Mouse (Mus musculus): ENCODE measurements around the gene Ets1. TPM values are rescaled to one million over a fixed set of nuclear protein-coding genes. Genes with fewer than 3 reads are reported as not detected.

The Ets1 gene
- polyA plus RNA-seq, 1 experiment from 2014 or later, result 48.1 TPM

- 85% methylated on average over 7 of the region's 7 CpGs for WGBS
- Histone ChIP-seq H3K4me1 (replicated peaks; ENCODE audit: insufficient read depth, low read length) (0 out of 2 replicates have a peak, but pooled peaks cover 7% of the 10 kb centered on the region), H3K9me3 (replicated peaks; ENCODE audit: low read length) (no peaks in the 10 kb centered on the region), H3K36me3 (ENCODE audit: insufficient read depth, low read length) (peaks cover 15% of the 10 kb centered on the region; the same call in 1 of the 2 replicates), H3K27me3 (ENCODE audit: insufficient read depth, low read length) (no peaks in the 10 kb centered on the region), H3K27ac (no peak overlapping the region), H3K9ac (ENCODE audit: low read depth, low read length) (no peak overlapping the region), H3K4me2 (ENCODE audit: low read length) (no peak overlapping the region), H3K4me3 (replicated peaks; ENCODE audit: low read depth, low read length) (no peak overlapping the region)
- TF ChIP-seq CTCF (IDR thresholded peaks at IDR 0.05; ENCODE audit: low read depth), result no peak
- no peak for ATAC-seq (replicated peaks; ENCODE audit: low FRiP score, low read depth)
- no peak for DNase-seq (ENCODE audit: low spot score)
Observed at GRCm38 (mm10) chr9:32728306-32728705, 92.3 kb downstream of the Ets1 start.

DNA sequence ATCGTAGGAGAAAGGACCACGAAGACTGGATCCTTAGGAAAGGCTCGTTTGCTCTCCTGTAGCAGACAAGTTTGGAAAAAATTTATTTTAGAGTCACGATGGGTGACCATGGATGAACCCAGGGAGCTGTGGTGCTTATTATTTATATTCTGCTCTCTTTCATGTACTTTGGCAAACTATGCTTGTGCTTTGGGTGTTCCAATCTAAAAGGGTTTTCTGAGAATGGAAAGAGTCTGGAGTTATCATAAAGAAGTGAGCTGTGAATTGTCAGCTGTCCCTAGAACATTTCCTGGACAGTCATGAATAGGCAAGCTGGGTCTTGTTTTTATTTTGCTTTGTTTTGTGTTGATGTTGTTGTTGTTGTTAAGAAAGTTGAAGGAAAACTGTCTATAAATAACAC is 92.8 kb downstream of the Ets1 start:
- Histone ChIP-seq H3K4me1 (replicated peaks; ENCODE audit: insufficient read depth, low read length) (0 out of 2 replicates have a peak, but pooled peaks cover 7% of the 10 kb centered on the region), H3K27me3 (ENCODE audit: insufficient read depth, low read length) (no peaks in the 10 kb centered on the region), H3K4me2 (ENCODE audit: low read length) (no peak overlapping the region), H3K4me3 (replicated peaks; ENCODE audit: low read depth, low read length) (no peak overlapping the region), H3K9me3 (replicated peaks; ENCODE audit: low read length) (no peaks in the 10 kb centered on the region), H3K9ac (ENCODE audit: low read depth, low read length) (no peak overlapping the region), H3K27ac (no peak overlapping the region), H3K36me3 (ENCODE audit: insufficient read depth, low read length) (peaks cover 15% of the 10 kb centered on the region; the same call in 1 of the 2 replicates)
- 77% methylated on average over 4 of the region's 4 CpGs for WGBS
- ATAC-seq (replicated peaks; ENCODE audit: low FRiP score, low read depth) (no peak), DNase-seq (ENCODE audit: low spot score) (no peak)
- TF ChIP-seq CTCF (IDR thresholded peaks at IDR 0.05; ENCODE audit: low read depth), result no peak

GRCm38 (mm10) chr9:32729207-32729606 is 93.2 kb downstream of the Ets1 start:
- DNase-seq (ENCODE audit: low spot score), result no peak
- no peak for ATAC-seq (replicated peaks; ENCODE audit: low FRiP score, low read depth)
- Histone ChIP-seq H3K27me3 (ENCODE audit: insufficient read depth, low read length) (no peaks in the 10 kb centered on the region), H3K4me3 (replicated peaks; ENCODE audit: low read depth, low read length) (no peak overlapping the region), H3K36me3 (ENCODE audit: insufficient read depth, low read length) (peaks cover 20% of the 10 kb centered on the region; the same call in 1 of the 2 replicates), H3K9ac (ENCODE audit: low read depth, low read length) (no peak overlapping the region), H3K4me2 (ENCODE audit: low read length) (no peak overlapping the region), H3K27ac (no peak overlapping the region), H3K9me3 (replicated peaks; ENCODE audit: low read length) (no peaks in the 10 kb centered on the region), H3K4me1 (replicated peaks; ENCODE audit: insufficient read depth, low read length) (0 out of 2 replicates have a peak, but pooled peaks cover 7% of the 10 kb centered on the region)
- WGBS, result 67% methylated on average over 4 of the region's 4 CpGs
- no peak for TF ChIP-seq CTCF (IDR thresholded peaks at IDR 0.05; ENCODE audit: low read depth)

GRCm38 (mm10) chr9:32730001-32730655 is 94.1 kb downstream of the Ets1 start:
- H3K27me3 ChIP-seq (ENCODE audit: insufficient read depth, low read length), result no peaks in the 10 kb centered on the region
- H3K4me3 ChIP-seq (replicated peaks; ENCODE audit: low read depth, low read length), result no peak overlapping the region
- no peak overlapping the region for H3K4me2 ChIP-seq (ENCODE audit: low read length)
- H3K4me1 ChIP-seq (replicated peaks; ENCODE audit: insufficient read depth, low read length), result 0 out of 2 replicates have a peak, but pooled peaks cover 7% of the 10 kb centered on the region
- peaks cover 23% of the 10 kb centered on the region; the same call in 1 of the 2 replicates for H3K36me3 ChIP-seq (ENCODE audit: insufficient read depth, low read length)
- no peak overlapping the region for H3K9ac ChIP-seq (ENCODE audit: low read depth, low read length)
- no peak overlapping the region for H3K27ac ChIP-seq
- no peak for TF ChIP-seq CTCF (IDR thresholded peaks at IDR 0.05; ENCODE audit: low read depth)
- no peaks in the 10 kb centered on the region for H3K9me3 ChIP-seq (replicated peaks; ENCODE audit: low read length)
- WGBS, result 87% methylated on average over 9 of the region's 9 CpGs
- DNase-seq (ENCODE audit: low spot score) (no peak), ATAC-seq (replicated peaks; ENCODE audit: low FRiP score, low read depth) (no peak)

DNA sequence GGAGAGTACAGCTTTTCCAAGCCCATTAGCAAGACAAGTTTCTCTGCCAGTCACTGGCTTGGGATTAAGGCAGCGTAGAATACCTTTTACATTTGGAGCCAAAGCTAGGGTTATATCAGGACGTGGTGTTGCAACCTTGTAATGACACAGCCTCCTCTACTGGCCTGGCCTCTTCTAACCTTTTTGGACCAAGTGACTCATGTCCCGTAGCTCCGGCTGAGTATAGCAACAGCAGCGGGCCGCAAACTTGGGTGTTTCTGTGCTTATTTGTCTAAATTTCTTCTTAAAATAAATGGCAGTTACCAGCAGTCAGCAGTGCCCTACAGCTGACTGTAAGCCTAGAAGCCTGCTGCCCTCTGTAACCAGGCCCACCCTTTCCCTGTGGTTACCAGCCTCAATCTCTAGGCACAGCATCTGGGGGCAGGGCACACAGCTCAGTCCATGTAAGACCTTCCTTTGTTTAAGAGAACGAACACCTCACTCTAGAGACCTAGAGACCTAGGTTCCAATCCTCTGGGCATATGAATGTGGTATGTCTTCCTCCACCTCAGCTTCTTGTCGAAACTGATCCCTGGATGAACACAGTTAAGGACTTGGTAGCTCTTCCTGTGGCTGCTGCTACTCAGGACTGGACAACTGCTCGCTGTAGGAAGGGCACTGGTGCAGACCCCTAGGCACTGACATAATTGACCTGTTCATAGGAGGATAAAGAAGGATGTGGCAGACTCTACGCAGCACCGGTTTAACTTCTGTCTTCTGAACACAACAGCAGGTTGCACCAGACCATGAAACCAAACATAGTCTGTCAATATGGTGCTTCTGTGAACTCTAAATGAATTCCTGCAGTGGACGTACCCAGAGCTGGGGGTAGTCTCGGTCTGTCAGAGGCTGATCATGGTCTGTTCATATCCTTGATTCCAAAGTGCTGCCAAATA is 94.9 kb downstream of the Ets1 start:
- no peak overlapping the region for H3K4me3 ChIP-seq (replicated peaks; ENCODE audit: low read depth, low read length)
- H3K36me3 ChIP-seq (ENCODE audit: insufficient read depth, low read length), result peaks cover 28% of the 10 kb centered on the region; the same call in 1 of the 2 replicates
- ATAC-seq (replicated peaks; ENCODE audit: low FRiP score, low read depth) (no peak), DNase-seq (ENCODE audit: low spot score) (no peak)
- WGBS, result 79% methylated on average over 13 of the region's 13 CpGs
- no peak for TF ChIP-seq CTCF (IDR thresholded peaks at IDR 0.05; ENCODE audit: low read depth)
- H3K27me3 ChIP-seq (ENCODE audit: insufficient read depth, low read length), result no peaks in the 10 kb centered on the region
- no peaks in the 10 kb centered on the region for H3K9me3 ChIP-seq (replicated peaks; ENCODE audit: low read length)
- H3K9ac ChIP-seq (ENCODE audit: low read depth, low read length), result no peak overlapping the region
- no peak overlapping the region for H3K4me2 ChIP-seq (ENCODE audit: low read length)
- 0 out of 2 replicates have a peak, but pooled peaks cover 7% of the 10 kb centered on the region for H3K4me1 ChIP-seq (replicated peaks; ENCODE audit: insufficient read depth, low read length)
- no peak overlapping the region for H3K27ac ChIP-seq

DNA sequence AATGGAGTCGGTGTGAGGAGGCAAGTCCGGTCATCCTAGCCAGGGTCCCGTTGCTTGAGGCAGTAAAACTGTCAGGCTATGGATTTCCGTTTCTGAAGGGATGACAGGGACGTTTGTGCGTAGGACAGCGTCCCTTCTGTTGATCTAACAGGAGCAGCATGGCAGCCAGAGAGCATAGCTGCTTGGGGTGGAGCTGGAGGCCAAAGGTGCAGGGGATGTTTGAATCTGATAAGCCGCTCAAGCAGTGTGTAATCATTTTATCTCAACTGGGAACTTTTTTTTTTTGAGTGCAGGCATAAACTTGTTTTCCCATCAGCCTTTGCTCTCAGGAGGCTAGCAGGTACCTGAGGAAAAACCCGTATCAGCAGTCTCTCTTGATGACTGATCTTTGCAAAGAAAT is 95.8 kb downstream of the Ets1 start:
- Histone ChIP-seq H3K4me2 (ENCODE audit: low read length) (no peak overlapping the region), H3K4me3 (replicated peaks; ENCODE audit: low read depth, low read length) (no peak overlapping the region), H3K27me3 (ENCODE audit: insufficient read depth, low read length) (no peaks in the 10 kb centered on the region), H3K27ac (no peak overlapping the region), H3K9me3 (replicated peaks; ENCODE audit: low read length) (no peaks in the 10 kb centered on the region), H3K9ac (ENCODE audit: low read depth, low read length) (no peak overlapping the region), H3K4me1 (replicated peaks; ENCODE audit: insufficient read depth, low read length) (0 out of 2 replicates have a peak, but pooled peaks cover 7% of the 10 kb centered on the region), H3K36me3 (ENCODE audit: insufficient read depth, low read length) (peaks cover 34% of the 10 kb centered on the region)
- TF ChIP-seq CTCF (IDR thresholded peaks at IDR 0.05; ENCODE audit: low read depth), result no peak
- ATAC-seq (replicated peaks; ENCODE audit: low FRiP score, low read depth) (no peak), DNase-seq (ENCODE audit: low spot score) (no peak)
- 22% methylated on average over 9 of the region's 9 CpGs for WGBS
